Mouse (Mus musculus): Measurements from ENCODE around the gene Chid1. TPM values are rescaled to one million over a fixed set of nuclear protein-coding genes. Genes with fewer than 3 reads are reported as not detected.

Gene Chid1
- polyA plus RNA-seq, 1 experiment from 2014 or later, result 37.9 TPM

GRCm38 (mm10) chr7:141457986-141458660 lies 81.5 kb downstream of the Chid1 start:
- no peak overlapping the region for H3K4me3 ChIP-seq (replicated peaks; ENCODE audit: low read depth, low read length)
- WGBS, result 79% methylated on average over 15 of the region's 15 CpGs
- ATAC-seq (ENCODE audit: low FRiP score, low TSS enrichment) (no peak), DNase-seq (peak; percentile 55)
- no peak overlapping the region for H3K4me2 ChIP-seq (ENCODE audit: low read length)
- peaks cover 11% of the 10 kb centered on the region; the same call in 1 of the 2 replicates for H3K4me1 ChIP-seq (ENCODE audit: control insufficient read depth, insufficient read depth, low read length)
- no peaks in the 10 kb centered on the region for H3K9me3 ChIP-seq (ENCODE audit: control insufficient read depth, low read length)
- peaks cover 13% of the 10 kb centered on the region for H3K36me3 ChIP-seq (ENCODE audit: control insufficient read depth, insufficient read depth, low read length)
- H3K9ac ChIP-seq (replicated peaks; ENCODE audit: low read length), result no peak overlapping the region
- no peak overlapping the region for H3K27ac ChIP-seq (replicated peaks; ENCODE audit: low read depth, low read length)
- H3K27me3 ChIP-seq (ENCODE audit: control insufficient read depth, insufficient read depth, low read length), result peaks cover 32% of the 10 kb centered on the region

GRCm38 (mm10) chr7:141457236-141457635 lies 82.4 kb downstream of the Chid1 start:
- 91% methylated on average over 14 of the region's 14 CpGs for WGBS
- H3K27me3 ChIP-seq (ENCODE audit: control insufficient read depth, insufficient read depth, low read length), result peaks cover 23% of the 10 kb centered on the region
- peaks cover 11% of the 10 kb centered on the region; the same call in 1 of the 2 replicates for H3K4me1 ChIP-seq (ENCODE audit: control insufficient read depth, insufficient read depth, low read length)
- H3K27ac ChIP-seq (replicated peaks; ENCODE audit: low read depth, low read length), result no peak overlapping the region
- H3K9ac ChIP-seq (replicated peaks; ENCODE audit: low read length), result no peak overlapping the region
- H3K4me3 ChIP-seq (replicated peaks; ENCODE audit: low read depth, low read length), result no peak overlapping the region
- ATAC-seq (ENCODE audit: low FRiP score, low TSS enrichment) (no peak), DNase-seq (no peak)
- no peaks in the 10 kb centered on the region for H3K9me3 ChIP-seq (ENCODE audit: control insufficient read depth, low read length)
- peaks cover 15% of the 10 kb centered on the region for H3K36me3 ChIP-seq (ENCODE audit: control insufficient read depth, insufficient read depth, low read length)
- no peak overlapping the region for H3K4me2 ChIP-seq (ENCODE audit: low read length)

- Histone ChIP-seq H3K9me3 (ENCODE audit: control insufficient read depth, low read length) (no peaks in the 10 kb centered on the region), H3K4me2 (ENCODE audit: low read length) (peak overlapping the region; percentile 96; the same call in 1 of the 2 replicates), H3K9ac (replicated peaks; ENCODE audit: low read length) (no peak overlapping the region), H3K4me3 (replicated peaks; ENCODE audit: low read depth, low read length) (no peak overlapping the region), H3K36me3 (ENCODE audit: control insufficient read depth, insufficient read depth, low read length) (peaks cover 20% of the 10 kb centered on the region), H3K4me1 (ENCODE audit: control insufficient read depth, insufficient read depth, low read length) (peaks cover 11% of the 10 kb centered on the region; the same call in 1 of the 2 replicates), H3K27me3 (ENCODE audit: control insufficient read depth, insufficient read depth, low read length) (peaks cover 18% of the 10 kb centered on the region), H3K27ac (replicated peaks; ENCODE audit: low read depth, low read length) (no peak overlapping the region)
- ATAC-seq (ENCODE audit: low FRiP score, low TSS enrichment) (no peak), DNase-seq (no peak)
- WGBS, result 92% methylated on average over 6 of the region's 6 CpGs
These were observed 82.9 kb downstream of the Chid1 start for GRCm38 (mm10) chr7:141456739-141457138.

- WGBS, result 2% methylated on average over 23 of the region's 23 CpGs
- H3K4me3 ChIP-seq (replicated peaks; ENCODE audit: low read depth, low read length), result peak overlapping the region; percentile 61
- peak overlapping the region; percentile 96 for H3K4me2 ChIP-seq (ENCODE audit: low read length)
- peak overlapping the region; percentile 64 for H3K9ac ChIP-seq (replicated peaks; ENCODE audit: low read length)
- H3K27ac ChIP-seq (replicated peaks; ENCODE audit: low read depth, low read length), result peak overlapping the region; percentile 64
- ATAC-seq (ENCODE audit: low FRiP score, low TSS enrichment), result peak; percentile 31; the same call in 1 of the 2 replicates
- H3K9me3 ChIP-seq (ENCODE audit: control insufficient read depth, low read length), result no peaks in the 10 kb centered on the region
- DNase-seq, result peak; percentile 67
- peaks cover 8% of the 10 kb centered on the region for H3K27me3 ChIP-seq (ENCODE audit: control insufficient read depth, insufficient read depth, low read length)
- H3K36me3 ChIP-seq (ENCODE audit: control insufficient read depth, insufficient read depth, low read length), result peaks cover 29% of the 10 kb centered on the region
- peaks cover 11% of the 10 kb centered on the region; the same call in 1 of the 2 replicates for H3K4me1 ChIP-seq (ENCODE audit: control insufficient read depth, insufficient read depth, low read length)
These were observed 83.9 kb downstream of the Chid1 start for GRCm38 (mm10) chr7:141455610-141456314.

GRCm38 (mm10) chr7:141454967-141455551 lies 84.6 kb downstream of the Chid1 start, which contains the start of gene Pnpla2:
Pnpla2 (plus strand) TSS chr7:141455198.
- H3K9me3 ChIP-seq (ENCODE audit: control insufficient read depth, low read length), result no peaks in the 10 kb centered on the region
- H3K36me3 ChIP-seq (ENCODE audit: control insufficient read depth, insufficient read depth, low read length), result peaks cover 37% of the 10 kb centered on the region
- H3K4me2 ChIP-seq (ENCODE audit: low read length), result peak within 1 kb of the TSS; percentile 96
- peak; percentile 77 for ATAC-seq (ENCODE audit: low FRiP score, low TSS enrichment)
- H3K27me3 ChIP-seq (ENCODE audit: control insufficient read depth, insufficient read depth, low read length), result peaks cover 1% of the 10 kb centered on the region; the same call in 1 of the 2 replicates
- peak within 1 kb of the TSS; percentile 64 for H3K27ac ChIP-seq (replicated peaks; ENCODE audit: low read depth, low read length)
- H3K4me1 ChIP-seq (ENCODE audit: control insufficient read depth, insufficient read depth, low read length), result peaks cover 11% of the 10 kb centered on the region; the same call in 1 of the 2 replicates
- peak; percentile 92 for DNase-seq
- under 1% methylated on average over 45 of the region's 45 CpGs for WGBS
- H3K9ac ChIP-seq (replicated peaks; ENCODE audit: low read length), result peak within 1 kb of the TSS; percentile 64
- H3K4me3 ChIP-seq (replicated peaks; ENCODE audit: low read depth, low read length), result peak within 1 kb of the TSS; percentile 61

- ATAC-seq (ENCODE audit: low FRiP score, low TSS enrichment), result no peak
- Histone ChIP-seq H3K9me3 (ENCODE audit: control insufficient read depth, low read length) (no peaks in the 10 kb centered on the region), H3K4me1 (ENCODE audit: control insufficient read depth, insufficient read depth, low read length) (peaks cover 13% of the 10 kb centered on the region), H3K36me3 (ENCODE audit: control insufficient read depth, insufficient read depth, low read length) (peaks cover 36% of the 10 kb centered on the region), H3K27me3 (ENCODE audit: control insufficient read depth, insufficient read depth, low read length) (no peaks in the 10 kb centered on the region), H3K4me3 (replicated peaks; ENCODE audit: low read depth, low read length) (no peak overlapping the region), H3K27ac (replicated peaks; ENCODE audit: low read depth, low read length) (no peak overlapping the region), H3K9ac (replicated peaks; ENCODE audit: low read length) (no peak overlapping the region), H3K4me2 (ENCODE audit: low read length) (no peak overlapping the region)
- 86% methylated on average over 2 of the region's 2 CpGs for WGBS
- DNase-seq, result no peak
These were observed 86.0 kb downstream of the Chid1 start for GRCm38 (mm10) chr7:141453636-141454035.

GRCm38 (mm10) chr7:141451928-141452327 lies 87.7 kb downstream of the Chid1 start:
- Histone ChIP-seq H3K4me2 (ENCODE audit: low read length) (no peak overlapping the region), H3K27me3 (ENCODE audit: control insufficient read depth, insufficient read depth, low read length) (no peaks in the 10 kb centered on the region), H3K9me3 (ENCODE audit: control insufficient read depth, low read length) (no peaks in the 10 kb centered on the region), H3K9ac (replicated peaks; ENCODE audit: low read length) (no peak overlapping the region), H3K4me1 (ENCODE audit: control insufficient read depth, insufficient read depth, low read length) (peaks cover 20% of the 10 kb centered on the region), H3K27ac (replicated peaks; ENCODE audit: low read depth, low read length) (no peak overlapping the region), H3K4me3 (replicated peaks; ENCODE audit: low read depth, low read length) (no peak overlapping the region), H3K36me3 (ENCODE audit: control insufficient read depth, insufficient read depth, low read length) (peaks cover 37% of the 10 kb centered on the region)
- ATAC-seq (ENCODE audit: low FRiP score, low TSS enrichment) (no peak), DNase-seq (no peak)

GRCm38 (mm10) chr7:141447110-141447991 lies 92.3 kb downstream of the Chid1 start, which contains the start of gene Rplp2:
Rplp2 (plus strand) TSS chr7:141447370.
- Histone ChIP-seq H3K27ac (replicated peaks; ENCODE audit: low read depth, low read length) (peak within 1 kb of the TSS; percentile 86), H3K4me1 (ENCODE audit: control insufficient read depth, insufficient read depth, low read length) (peaks cover 20% of the 10 kb centered on the region), H3K4me3 (replicated peaks; ENCODE audit: low read depth, low read length) (peak within 1 kb of the TSS; percentile 82), H3K27me3 (ENCODE audit: control insufficient read depth, insufficient read depth, low read length) (no peaks in the 10 kb centered on the region), H3K9ac (replicated peaks; ENCODE audit: low read length) (peak within 1 kb of the TSS; percentile 75), H3K36me3 (ENCODE audit: control insufficient read depth, insufficient read depth, low read length) (peaks cover 37% of the 10 kb centered on the region), H3K9me3 (ENCODE audit: control insufficient read depth, low read length) (no peaks in the 10 kb centered on the region), H3K4me2 (ENCODE audit: low read length) (peak within 1 kb of the TSS; percentile 87)
- DNase-seq, result peak; percentile 96
- ATAC-seq (ENCODE audit: low FRiP score, low TSS enrichment), result peak; percentile 92
- WGBS, result under 1% methylated on average over 63 of the region's 63 CpGs

All from midbrain, embryonic 14.5 days (tissue).